Mouse (Mus musculus) CD8-positive naive resting alpha-beta T cell, adult 2 months (primary cell): ENCODE results near the gene Ccl17.

Source experiments
- DNase-seq, 2 experiments: peaks; one replicate each; pipeline ENCODE4 v3.0.0; 2022; ENCODE audit warnings: low read depth in 2 of 2, low spot score in 2 of 2

The Ccl17 gene

GRCm38 (mm10) chr8:94810153-94810552 is at the start of gene Ccl17:
Gene Ccl17 (plus strand): TSS chr8:94810453.
- no peak for DNase-seq

- DNase-seq: no peak
Measured at GRCm38 (mm10) chr8:94767035-94767434, 43.2 kb upstream of the Ccl17 start.

- DNase-seq: no peak
Measured at GRCm38 (mm10) chr8:94770945-94771344, 39.3 kb upstream of the Ccl17 start.

GRCm38 (mm10) chr8:94771941-94772670 is 38.1 kb upstream of the Ccl17 start, which contains the start of gene Cx3cl1:
Gene Cx3cl1 (plus strand): TSS chr8:94772009.
- no peak for DNase-seq

GRCm38 (mm10) chr8:94773048-94773447 is 37.2 kb upstream of the Ccl17 start:
- DNase-seq: no peak

- DNase-seq: no peak
Measured at GRCm38 (mm10) chr8:94773700-94774171, 36.5 kb upstream of the Ccl17 start.

GRCm38 (mm10) chr8:94774601-94775000 is 35.7 kb upstream of the Ccl17 start:
- no peak for DNase-seq

- no peak for DNase-seq
Measured at GRCm38 (mm10) chr8:94776346-94776745, 33.9 kb upstream of the Ccl17 start.

- DNase-seq: no peak
Measured at GRCm38 (mm10) chr8:94778036-94778435, 32.2 kb upstream of the Ccl17 start.

- no peak for DNase-seq
Measured at GRCm38 (mm10) chr8:94778473-94778872, 31.8 kb upstream of the Ccl17 start.

GRCm38 (mm10) chr8:94778895-94779533 is 31.2 kb upstream of the Ccl17 start:
- DNase-seq: no peak

GRCm38 (mm10) chr8:94779534-94780294 is 30.5 kb upstream of the Ccl17 start:
- DNase-seq: no peak

- DNase-seq: no peak
Measured at GRCm38 (mm10) chr8:94780491-94781154, 29.6 kb upstream of the Ccl17 start.

GRCm38 (mm10) chr8:94781155-94781837 is 29.0 kb upstream of the Ccl17 start:
- DNase-seq: no peak

- no peak for DNase-seq
Measured at GRCm38 (mm10) chr8:94781838-94782235, 28.4 kb upstream of the Ccl17 start.

- no peak for DNase-seq
Measured at GRCm38 (mm10) chr8:94783890-94784289, 26.4 kb upstream of the Ccl17 start.

GRCm38 (mm10) chr8:94785247-94785985 is 24.8 kb upstream of the Ccl17 start:
- DNase-seq: peak in 1 of 2 experiments; percentile 9

GRCm38 (mm10) chr8:94785995-94786595 is 24.2 kb upstream of the Ccl17 start:
- DNase-seq: no peak
